Mouse (Mus musculus): ENCODE measurements around the gene Srsf1. TPM values are rescaled to one million over a fixed set of nuclear protein-coding genes. Genes with fewer than 3 reads are reported as not detected.

The Srsf1 gene
- total and polyA plus RNA-seq, 3 experiments, result 416 to 812 (median 730) TPM

GRCm38 (mm10) chr11:88047871-88048531 is 828 bp downstream of the Srsf1 start:
- no peaks in the 10 kb centered on the region for H3K27me3 ChIP-seq (replicated peaks)
- in situ Hi-C loops (cut with MboI; ENCODE audit: low pct_ligation_motif_present, low pct_unique_long_range_greater_than_20kb, low sequenced_read_pairs) (loop anchor here (5.0 kb wide), 1 partner anchor 61 kb away; the partner anchor contains the start of gene Dynll2), dilution Hi-C loops (cut with MboI; ENCODE audit: extremely low pct_ligation_motif_present, extremely low pct_unique_long_range_greater_than_20kb, low sequenced_read_pairs) (no loop called here)
- H3K4me3 ChIP-seq (replicated peaks in 1 of 3; ENCODE audit: low read depth in 2 of 3, low read length in 2 of 3, poor library complexity in 1 of 3), result peak overlapping the region; percentile 77 to 100 (median 88)
- no peak overlapping the region for H3K4me2 ChIP-seq (ENCODE audit: insufficient read depth, low read depth, poor library complexity, severe bottlenecking)
- peak overlapping the region; percentile 99 for H3K9ac ChIP-seq (ENCODE audit: insufficient read depth, low read depth)
- no peaks in the 10 kb centered on the region for H3K9me3 ChIP-seq (replicated peaks; ENCODE audit: low read length)
- peak overlapping the region; percentile 95 for H3K27ac ChIP-seq (ENCODE audit: insufficient read depth, low read depth)
- H3K36me3 ChIP-seq (replicated peaks in 1 of 2; ENCODE audit: control insufficient read depth in 1 of 2, insufficient read depth in 1 of 2, low read length in 1 of 2), result peaks cover 25 to 42% of the 10 kb centered on the region in 2 experiments
- H3K79me2 ChIP-seq (replicated peaks; ENCODE audit: control insufficient read depth, extremely low read depth, insufficient read depth, poor library complexity, severe bottlenecking), result peaks cover 56% of the 10 kb centered on the region
- H3K4me1 ChIP-seq (ENCODE audit: control insufficient read depth in 1 of 2, insufficient read depth in 2 of 2), result peaks cover 2 to 54% of the 10 kb centered on the region in 2 experiments; a peak in 3 of 4 replicates
- DNase-seq (ENCODE audit: extremely low read depth), result peak; percentile 66
- TF ChIP-seq POLR2A (IDR thresholded peaks at IDR 0.05; ENCODE audit: low read depth, low read length), result peak; percentile 8; the same call in 1 of the 2 replicates
- TF ChIP-seq TBP (conservative IDR thresholded peaks at IDR 0.05; ENCODE audit: low read depth, low read length), result no peak

GRCm38 (mm10) chr11:88048961-88049670 is 1.9 kb downstream of the Srsf1 start:
- no peaks in the 10 kb centered on the region for H3K9me3 ChIP-seq (replicated peaks; ENCODE audit: low read length)
- in situ Hi-C loops (cut with MboI; ENCODE audit: low pct_ligation_motif_present, low pct_unique_long_range_greater_than_20kb, low sequenced_read_pairs) (loop anchor here (5.0 kb wide), 1 partner anchor 62 kb away; the partner anchor contains the start of gene Dynll2), dilution Hi-C loops (cut with MboI; ENCODE audit: extremely low pct_ligation_motif_present, extremely low pct_unique_long_range_greater_than_20kb, low sequenced_read_pairs) (no loop called here)
- peaks cover 25 to 52% of the 10 kb centered on the region in 2 experiments for H3K36me3 ChIP-seq (replicated peaks in 1 of 2; ENCODE audit: control insufficient read depth in 1 of 2, insufficient read depth in 1 of 2, low read length in 1 of 2)
- H3K4me2 ChIP-seq (ENCODE audit: insufficient read depth, low read depth, poor library complexity, severe bottlenecking), result peak overlapping the region; percentile 76
- H3K27ac ChIP-seq (ENCODE audit: insufficient read depth, low read depth), result peak overlapping the region; percentile 47; the same call in 1 of the 2 replicates
- peak; percentile 69 for DNase-seq (ENCODE audit: extremely low read depth)
- peaks cover 56% of the 10 kb centered on the region for H3K79me2 ChIP-seq (replicated peaks; ENCODE audit: control insufficient read depth, extremely low read depth, insufficient read depth, poor library complexity, severe bottlenecking)
- H3K27me3 ChIP-seq (replicated peaks), result no peaks in the 10 kb centered on the region
- peaks cover 2 to 58% of the 10 kb centered on the region in 2 experiments; a peak in 3 of 4 replicates for H3K4me1 ChIP-seq (ENCODE audit: control insufficient read depth in 1 of 2, insufficient read depth in 2 of 2)
- H3K9ac ChIP-seq (ENCODE audit: insufficient read depth, low read depth), result peak overlapping the region; percentile 99
- H3K4me3 ChIP-seq (replicated peaks in 1 of 3; ENCODE audit: low read depth in 2 of 3, low read length in 2 of 3, poor library complexity in 1 of 3), result peak overlapping the region; percentile 77 to 100 (median 88)
- TF ChIP-seq MXI1 (IDR thresholded peaks at IDR 0.05; ENCODE audit: low read depth, low read length), result no peak
- no peak for TF ChIP-seq ETS1 (conservative IDR thresholded peaks at IDR 0.05; ENCODE audit: low read depth, low read length)
- TF ChIP-seq MYC (IDR thresholded peaks at IDR 0.05; ENCODE audit: low read depth, low read length), result no peak
- no peak for TF ChIP-seq NELFE (IDR thresholded peaks at IDR 0.05; ENCODE audit: low read depth, low read length)
- TF ChIP-seq CHD1 (IDR thresholded peaks at IDR 0.05; ENCODE audit: low read depth, low read length), result no peak

GRCm38 (mm10) chr11:88049732-88050131 is 2.6 kb downstream of the Srsf1 start:
- dilution Hi-C loops (cut with MboI; ENCODE audit: extremely low pct_ligation_motif_present, extremely low pct_unique_long_range_greater_than_20kb, low sequenced_read_pairs), result loop anchor here (25.0 kb wide), 1 partner anchor 138 kb away; no protein-coding TSS in a partner anchor
- H3K9ac ChIP-seq (ENCODE audit: insufficient read depth, low read depth), result peak overlapping the region; percentile 99; the same call in 1 of the 2 replicates
- H3K4me3 ChIP-seq (replicated peaks in 1 of 3; ENCODE audit: low read depth in 2 of 3, low read length in 2 of 3, poor library complexity in 1 of 3), result peak overlapping the region; percentile 77 to 100 (median 88)

More at GRCm38 (mm10) chr11:88049732-88050131, 2.6 kb downstream of the Srsf1 start:
- no peaks in the 10 kb centered on the region for H3K27me3 ChIP-seq (replicated peaks)
- H3K4me1 ChIP-seq (ENCODE audit: control insufficient read depth in 1 of 2, insufficient read depth in 2 of 2), result peaks cover 2 to 55% of the 10 kb centered on the region in 2 experiments; a peak in 3 of 4 replicates
- no peaks in the 10 kb centered on the region for H3K9me3 ChIP-seq (replicated peaks; ENCODE audit: low read length)
- peaks cover 56% of the 10 kb centered on the region for H3K79me2 ChIP-seq (replicated peaks; ENCODE audit: control insufficient read depth, extremely low read depth, insufficient read depth, poor library complexity, severe bottlenecking)
- peak overlapping the region; percentile 76; the same call in 1 of the 2 replicates for H3K4me2 ChIP-seq (ENCODE audit: insufficient read depth, low read depth, poor library complexity, severe bottlenecking)
- H3K27ac ChIP-seq (ENCODE audit: insufficient read depth, low read depth), result no peak overlapping the region
- no peak for DNase-seq (ENCODE audit: extremely low read depth)
- TF ChIP-seq MXI1 (IDR thresholded peaks at IDR 0.05; ENCODE audit: low read depth, low read length) (no peak), HCFC1 (IDR thresholded peaks at IDR 0.05; ENCODE audit: low read depth, low read length) (no peak), UBTF (IDR thresholded peaks at IDR 0.05; ENCODE audit: low read depth, low read length) (no peak), ELF1 (IDR thresholded peaks at IDR 0.05; ENCODE audit: low read depth, low read length) (no peak), IRF4 (IDR thresholded peaks at IDR 0.05; ENCODE audit: low read depth, low read length) (no peak), NELFE (IDR thresholded peaks at IDR 0.05; ENCODE audit: low read depth, low read length) (no peak), TCF12 (IDR thresholded peaks at IDR 0.05; ENCODE audit: low read depth, low read length) (no peak), MAFK (IDR thresholded peaks at IDR 0.05; ENCODE audit: insufficient replicate concordance, low read length) (no peak), ZMIZ1 (IDR thresholded peaks at IDR 0.05; ENCODE audit: low read depth, low read length) (no peak)
- peaks cover 26 to 57% of the 10 kb centered on the region in 2 experiments for H3K36me3 ChIP-seq (replicated peaks in 1 of 2; ENCODE audit: control insufficient read depth in 1 of 2, insufficient read depth in 1 of 2, low read length in 1 of 2)
- in situ Hi-C loops (cut with MboI; ENCODE audit: low pct_ligation_motif_present, low pct_unique_long_range_greater_than_20kb, low sequenced_read_pairs), result loop anchor here (5.0 kb wide), 1 partner anchor 62 kb away; the partner anchor contains the start of gene Dynll2

Measured in CH12.LX (cell line).